Mouse (Mus musculus): ENCODE results near the gene Ntrk3. TPM values are rescaled to one million over a fixed set of nuclear protein-coding genes. Genes with fewer than 3 reads are reported as not detected.

The Ntrk3 gene
- polyA plus RNA-seq (2012; rRNA removed), result 9.0 and 9.7 TPM in 2 replicates

DNA sequence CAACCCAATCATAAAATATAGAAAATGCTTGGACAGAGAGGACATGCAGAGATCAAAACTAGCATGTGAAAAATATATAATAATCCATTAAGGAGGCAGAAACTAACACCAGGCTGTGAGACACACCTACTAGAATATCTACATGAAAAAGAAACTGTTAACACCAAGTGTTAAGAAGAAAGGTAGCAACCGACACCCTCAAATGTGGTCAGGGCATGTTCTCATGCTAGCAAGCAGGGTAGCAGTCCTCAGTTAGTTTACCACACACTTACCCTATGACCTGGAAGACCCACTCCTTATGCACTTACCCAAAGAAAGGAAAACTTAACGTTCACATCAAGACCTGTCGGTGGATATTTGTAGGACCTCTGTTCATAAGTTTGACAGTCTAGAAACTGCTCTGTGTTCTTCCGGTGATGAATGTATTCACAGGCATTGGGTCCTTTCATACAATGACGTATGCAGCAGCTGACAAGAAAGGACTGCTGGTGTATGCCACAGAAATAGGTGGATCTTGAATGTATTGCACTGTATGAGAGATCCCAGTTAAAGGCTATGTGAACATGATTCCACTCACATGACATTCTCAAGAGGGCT lies at the start of gene Ntrk3:
Gene Ntrk3, minus strand, starts transcription at position 399 of the 597 bp plus-strand sequence.
- DNase-seq, result no peak
- Histone ChIP-seq H3K4me1 (ENCODE audit: control insufficient read depth, insufficient read depth, low read length) (no peaks in the 10 kb centered on the region), H3K27ac (ENCODE audit: insufficient read depth, low read depth, low read length) (no peak within 1 kb of the TSS), H3K4me3 (ENCODE audit: insufficient read depth, low read depth, low read length) (no peak within 1 kb of the TSS), H3K36me3 (ENCODE audit: control insufficient read depth, insufficient read depth, low read length) (no peaks in the 10 kb centered on the region), H3K27me3 (replicated peaks; ENCODE audit: control insufficient read depth, insufficient read depth, low read length) (no peaks in the 10 kb centered on the region)
- 87% methylated on average over 5 of the region's 5 CpGs for WGBS
- TF ChIP-seq CTCF (conservative IDR thresholded peaks at IDR 0.05; ENCODE audit: insufficient read depth, insufficient read length, low read depth, low read length) (no peak), POLR2A (IDR thresholded peaks at IDR 0.05; ENCODE audit: low read depth, low read length) (no peak)

DNA sequence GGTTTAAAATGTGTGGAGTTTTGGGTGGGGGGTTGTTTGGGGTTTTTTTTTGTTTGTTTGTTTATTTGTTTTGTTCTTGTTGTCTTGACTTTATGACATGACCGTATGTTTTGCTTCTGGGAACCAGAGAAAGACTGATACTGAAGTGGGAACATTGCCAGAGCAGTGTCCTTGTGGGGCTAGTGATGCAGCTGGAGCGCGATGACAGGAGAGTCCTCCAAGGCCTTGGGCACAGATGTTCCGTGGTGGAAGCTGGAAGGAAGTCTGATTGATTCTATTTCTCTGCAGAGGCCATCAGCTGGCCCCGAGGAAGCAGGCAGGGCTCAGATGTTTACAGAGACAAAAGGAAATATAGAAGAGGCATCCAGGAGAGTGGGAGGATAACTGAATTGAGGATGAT lies 48.1 kb upstream of the Ntrk3 start:
- 60% methylated on average over 5 of the region's 5 CpGs for WGBS
- no peaks in the 10 kb centered on the region for H3K27me3 ChIP-seq (replicated peaks; ENCODE audit: control insufficient read depth, insufficient read depth, low read length)
- no peak overlapping the region for H3K27ac ChIP-seq (ENCODE audit: insufficient read depth, low read depth, low read length)
- no peaks in the 10 kb centered on the region for H3K36me3 ChIP-seq (ENCODE audit: control insufficient read depth, insufficient read depth, low read length)
- no peak for TF ChIP-seq POLR2A (IDR thresholded peaks at IDR 0.05; ENCODE audit: low read depth, low read length)
- no peak for TF ChIP-seq CTCF (conservative IDR thresholded peaks at IDR 0.05; ENCODE audit: insufficient read depth, insufficient read length, low read depth, low read length)
- no peak for DNase-seq
- no peak overlapping the region for H3K4me3 ChIP-seq (ENCODE audit: insufficient read depth, low read depth, low read length)
- no peaks in the 10 kb centered on the region for H3K4me1 ChIP-seq (ENCODE audit: control insufficient read depth, insufficient read depth, low read length)

DNA sequence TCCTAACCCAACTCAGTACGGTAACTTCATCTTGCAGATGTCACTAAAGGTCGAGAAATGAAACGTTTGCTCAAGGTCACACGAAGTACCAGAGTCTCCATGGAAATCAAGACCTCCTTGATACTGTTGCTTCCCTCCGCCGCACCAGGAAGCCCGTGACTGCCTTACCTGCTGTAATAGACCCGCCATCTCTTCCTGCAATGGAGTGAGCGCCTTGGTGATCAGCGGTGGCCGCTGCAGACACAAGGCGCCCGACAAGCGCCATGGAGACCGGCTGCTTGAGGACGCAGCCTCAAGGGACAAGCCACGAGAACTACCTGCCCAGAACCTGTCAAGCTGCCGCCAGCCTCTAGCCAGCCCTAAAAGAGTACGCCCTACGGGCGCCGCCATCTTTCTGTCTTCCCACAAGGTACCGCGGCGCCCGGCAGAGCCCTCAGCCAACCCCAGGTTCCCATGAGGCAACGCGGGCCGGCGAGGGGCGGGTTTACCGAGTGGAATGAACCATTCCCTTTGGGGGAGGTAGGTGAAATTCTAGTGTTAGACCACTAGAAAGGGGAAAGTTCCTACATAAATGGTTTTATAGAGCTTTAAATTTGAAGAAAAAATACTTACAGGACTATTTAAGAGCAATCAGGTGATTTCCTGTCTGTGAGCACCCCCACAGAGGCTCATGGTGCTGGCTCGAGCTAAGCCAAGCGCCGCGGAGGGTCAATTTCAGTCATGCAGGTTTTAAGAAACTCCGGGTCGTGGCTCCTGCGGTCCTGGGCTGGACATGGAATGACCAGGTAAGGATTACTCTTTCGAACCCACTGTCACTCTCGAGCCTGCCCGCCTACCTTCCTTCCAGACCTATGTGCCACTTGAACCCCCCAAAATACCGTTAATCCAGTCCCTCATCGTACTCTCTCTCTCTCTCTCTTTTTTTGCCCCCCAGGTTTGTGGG lies 45.1 kb upstream of the Ntrk3 start, which contains the start of the genes Mrps11 and Mrpl46:
Gene Mrps11, plus strand, starts transcription at position 481 of the 943 bp plus-strand sequence.
Gene Mrpl46, minus strand, starts transcription at position 893 of the 943 bp plus-strand sequence.
- DNase-seq, result peak; percentile 91
- peak within 1 kb of the TSS; percentile 61 for H3K27ac ChIP-seq (ENCODE audit: insufficient read depth, low read depth, low read length)
- H3K27me3 ChIP-seq (replicated peaks; ENCODE audit: control insufficient read depth, insufficient read depth, low read length), result no peaks in the 10 kb centered on the region
- H3K36me3 ChIP-seq (ENCODE audit: control insufficient read depth, insufficient read depth, low read length), result no peaks in the 10 kb centered on the region
- TF ChIP-seq POLR2A (IDR thresholded peaks at IDR 0.05; ENCODE audit: low read depth, low read length), result peak; percentile 9
- TF ChIP-seq CTCF (conservative IDR thresholded peaks at IDR 0.05; ENCODE audit: insufficient read depth, insufficient read length, low read depth, low read length), result no peak
- H3K4me3 ChIP-seq (ENCODE audit: insufficient read depth, low read depth, low read length), result peak within 1 kb of the TSS; percentile 79
- no peaks in the 10 kb centered on the region for H3K4me1 ChIP-seq (ENCODE audit: control insufficient read depth, insufficient read depth, low read length)
- under 1% methylated on average over 44 of the region's 44 CpGs for WGBS

- Histone ChIP-seq H3K4me3 (ENCODE audit: insufficient read depth, low read depth, low read length) (no peak overlapping the region), H3K36me3 (ENCODE audit: control insufficient read depth, insufficient read depth, low read length) (peaks cover 6% of the 10 kb centered on the region), H3K27ac (ENCODE audit: insufficient read depth, low read depth, low read length) (no peak overlapping the region), H3K4me1 (ENCODE audit: control insufficient read depth, insufficient read depth, low read length) (no peaks in the 10 kb centered on the region), H3K27me3 (replicated peaks; ENCODE audit: control insufficient read depth, insufficient read depth, low read length) (no peaks in the 10 kb centered on the region)
- 63% methylated on average over 5 of the region's 5 CpGs for WGBS
- peak; percentile 75 for DNase-seq
- no peak for TF ChIP-seq POLR2A (IDR thresholded peaks at IDR 0.05; ENCODE audit: low read depth, low read length)
- no peak for TF ChIP-seq CTCF (conservative IDR thresholded peaks at IDR 0.05; ENCODE audit: insufficient read depth, insufficient read length, low read depth, low read length)
Observed at GRCm38 (mm10) chr7:78778741-78779140, 40.9 kb upstream of the Ntrk3 start.

DNA sequence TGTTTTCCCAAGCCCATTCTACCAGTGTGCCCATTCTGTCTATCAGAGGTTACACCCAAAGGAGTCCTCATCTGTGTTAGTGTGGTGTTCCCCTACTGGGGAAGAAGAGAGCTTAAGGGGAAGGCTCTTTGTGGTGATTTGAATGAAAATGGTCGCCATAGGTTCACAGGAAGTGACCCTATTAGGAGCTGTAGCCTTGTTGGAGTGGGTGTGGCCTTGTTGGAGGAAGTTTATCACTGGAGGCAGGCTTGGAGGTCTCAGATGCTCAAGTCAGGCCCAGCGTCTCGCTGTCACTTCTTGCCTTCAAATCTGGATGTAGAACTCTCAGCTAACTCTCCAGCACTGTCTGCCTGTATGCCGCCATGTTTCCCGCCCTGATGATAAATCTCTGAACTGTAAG lies 33.1 kb upstream of the Ntrk3 start:
- TF ChIP-seq POLR2A (IDR thresholded peaks at IDR 0.05; ENCODE audit: low read depth, low read length), result no peak
- Histone ChIP-seq H3K27ac (ENCODE audit: insufficient read depth, low read depth, low read length) (no peak overlapping the region), H3K4me1 (ENCODE audit: control insufficient read depth, insufficient read depth, low read length) (no peaks in the 10 kb centered on the region), H3K4me3 (ENCODE audit: insufficient read depth, low read depth, low read length) (no peak overlapping the region), H3K36me3 (ENCODE audit: control insufficient read depth, insufficient read depth, low read length) (peaks cover 6% of the 10 kb centered on the region), H3K27me3 (replicated peaks; ENCODE audit: control insufficient read depth, insufficient read depth, low read length) (no peaks in the 10 kb centered on the region)
- no peak for DNase-seq
- WGBS, result 84% methylated on average over 5 of the region's 5 CpGs

GRCm38 (mm10) chr7:78769075-78769652 lies 31.4 kb upstream of the Ntrk3 start:
- DNase-seq, result peak; percentile 61
- WGBS, result 30% methylated on average over 7 of the region's 7 CpGs
- H3K4me1 ChIP-seq (ENCODE audit: control insufficient read depth, insufficient read depth, low read length), result no peaks in the 10 kb centered on the region

More at GRCm38 (mm10) chr7:78769075-78769652, 31.4 kb upstream of the Ntrk3 start:
- no peaks in the 10 kb centered on the region for H3K36me3 ChIP-seq (ENCODE audit: control insufficient read depth, insufficient read depth, low read length)
- no peaks in the 10 kb centered on the region for H3K27me3 ChIP-seq (replicated peaks; ENCODE audit: control insufficient read depth, insufficient read depth, low read length)
- H3K4me3 ChIP-seq (ENCODE audit: insufficient read depth, low read depth, low read length), result no peak overlapping the region
- H3K27ac ChIP-seq (ENCODE audit: insufficient read depth, low read depth, low read length), result no peak overlapping the region
- TF ChIP-seq POLR2A (IDR thresholded peaks at IDR 0.05; ENCODE audit: low read depth, low read length) (no peak), CTCF (conservative IDR thresholded peaks at IDR 0.05; ENCODE audit: insufficient read depth, insufficient read length, low read depth, low read length) (no peak)
